Mouse (Mus musculus) embryonic fibroblast, embryonic 13.5 days (primary cell): ENCODE data around the gene Kiss1r.

Experiments used
- CTCF ChIP-seq: IDR thresholded peaks from 2 replicates; pipeline ENCODE4 v1.5.1; 2011; ENCODE audit warnings: mild to moderate bottlenecking, control low read depth, low read length, moderate library complexity, borderline replicate concordance; ENCODE audit not compliant: insufficient read depth
- POLR2A ChIP-seq: IDR thresholded peaks from 2 replicates; pipeline ENCODE4 v1.6.1; 2011; ENCODE audit warnings: low read depth, mild to moderate bottlenecking, control low read depth, low read length, moderate library complexity

GRCm38 (mm10) chr10:79930826-79931186, 14.0 kb downstream of the Kiss1r start:
- TF ChIP-seq CTCF (no peak), POLR2A (no peak)
